18 mouse cellular contexts compared by ENCODE assay signal in genomic region chr3:127881684-127882083, GRCm38 (mm10).
"Had no signal": no experiment of that assay in that cellular context is flagged by ENCODE, and none has a peak within 500 bp of the region (broad histone marks: within the 10 kb centered on the region; RNA-seq: fewer than 3 reads in every experiment).

No protein-coding gene starts in this region.

- H3K9me3 ChIP-seq: liver, embryonic 15.5 days; midbrain, embryonic 10.5 days; midbrain, embryonic 13.5 days; neural tube, embryonic 13.5 days; stomach, embryonic 15.5 days had no signal

- H3K4me2 ChIP-seq: liver, embryonic 15.5 days; midbrain, embryonic 13.5 days; neural tube, embryonic 13.5 days; stomach, embryonic 15.5 days had no signal

- ATAC-seq: intestine, postnatal 0 days; midbrain, embryonic 13.5 days; midbrain, embryonic 16.5 days had no signal

- H3K4me1 ChIP-seq: midbrain, embryonic 10.5 days; midbrain, embryonic 13.5 days; neural tube, embryonic 13.5 days; stomach, embryonic 15.5 days had no signal

- H3K36me3 ChIP-seq: midbrain, embryonic 10.5 days; midbrain, embryonic 13.5 days; neural tube, embryonic 13.5 days; stomach, embryonic 15.5 days had no signal

- H3K9ac ChIP-seq: liver, embryonic 15.5 days; midbrain, embryonic 13.5 days; neural tube, embryonic 13.5 days; stomach, embryonic 15.5 days had no signal

- H3K27ac ChIP-seq: kidney, postnatal 0 days; left cerebral cortex, adult 2 months; liver, embryonic 15.5 days; macrophage; midbrain, embryonic 10.5 days; midbrain, embryonic 13.5 days; neural tube, embryonic 13.5 days; stomach, embryonic 15.5 days had no signal

- H3K4me3 ChIP-seq: left cerebral cortex, adult 2 months; liver, embryonic 15.5 days; midbrain, embryonic 10.5 days; midbrain, embryonic 13.5 days; myocyte; neural tube, embryonic 13.5 days; stomach, embryonic 15.5 days had no signal

- DNase-seq: kidney, adult 2 months; kidney, postnatal 25 days; layer of hippocampus, postnatal 36 days; retina, postnatal 1 day; right cerebral cortex, postnatal 25 days; spleen, adult 18-20 months; thymus, postnatal 25 days had no signal

- H3K27me3 ChIP-seq: liver, embryonic 15.5 days; midbrain, embryonic 13.5 days; neural tube, embryonic 13.5 days; stomach, embryonic 15.5 days had no signal
